Mouse (Mus musculus) leukemia stem cell, adult 10-12 weeks (primary cell): ENCODE data around the gene Bmp6. TPM values are rescaled to one million over a fixed set of nuclear protein-coding genes. Genes with fewer than 3 reads are reported as not detected.

ENCODE experiments used
- polyA plus RNA-seq: library from polyadenylated mRNA; stranded (reverse); fragments of >175 nt; gene quantifications from 2 replicates; pipeline ENCODE4 v1.2.3, GENCODE M21; 2012; ENCODE audit warnings: low replicate concordance

Gene Bmp6
- polyA plus RNA-seq, result 1.1 and 2.2 TPM in 2 replicates

GRCm38 (mm10) chr13:38344713-38345430, at the start of gene Bmp6:
Gene Bmp6, plus strand, starts transcription at chr13:38345107.

GRCm38 (mm10) chr13:38528687-38529294, 183.9 kb downstream of the Bmp6 start, which contains the start of gene Txndc5:
Gene Txndc5, minus strand, starts transcription at chr13:38528824.

Other genes with a start within 250 kb of the Bmp6 start
- gene Dsp, start 193.8 kb upstream of the Bmp6 start, polyA plus RNA-seq, result 0.07 TPM in 2 replicates
- 21.4 and 27.7 TPM in 2 replicates for gene Snrnp48, start 140.2 kb upstream of the Bmp6 start, polyA plus RNA-seq
- 138 and 208 TPM in 2 replicates for gene Txndc5, start 183.7 kb downstream of the Bmp6 start, polyA plus RNA-seq